Mouse (Mus musculus) C3H10T1/2 (cell line): ENCODE results near the gene C2cd2l. TPM values are rescaled to one million over a fixed set of nuclear protein-coding genes. Genes with fewer than 3 reads are reported as not detected.

Experiments used
- polyA plus RNA-seq, 2 experiments: library from polyadenylated mRNA; unstranded; fragments of >200 nt; fragmentation: generic; extraction: Trizol; gene quantifications; one replicate each; pipeline ENCODE4 v1.2.1; 2012; ENCODE audit warnings: missing spikeins in 2 of 2

C2cd2l gene
- 1 to 10 TPM; 3.7 to 4.6 TPM for polyA plus RNA-seq

GRCm38 (mm10) chr9:44319887-44320798, at the start of gene C2cd2l:
Gene C2cd2l (minus strand): TSS chr9:44320285.

GRCm38 (mm10) chr9:44361190-44361917, 41.3 kb upstream of the C2cd2l start, which contains the start of gene Vps11:
Gene Vps11 (minus strand): TSS chr9:44361670.

GRCm38 (mm10) chr9:44343781-44344421, 23.8 kb upstream of the C2cd2l start, which contains the start of gene Hmbs:
Gene Hmbs (minus strand): TSS chr9:44344228.

DNA sequence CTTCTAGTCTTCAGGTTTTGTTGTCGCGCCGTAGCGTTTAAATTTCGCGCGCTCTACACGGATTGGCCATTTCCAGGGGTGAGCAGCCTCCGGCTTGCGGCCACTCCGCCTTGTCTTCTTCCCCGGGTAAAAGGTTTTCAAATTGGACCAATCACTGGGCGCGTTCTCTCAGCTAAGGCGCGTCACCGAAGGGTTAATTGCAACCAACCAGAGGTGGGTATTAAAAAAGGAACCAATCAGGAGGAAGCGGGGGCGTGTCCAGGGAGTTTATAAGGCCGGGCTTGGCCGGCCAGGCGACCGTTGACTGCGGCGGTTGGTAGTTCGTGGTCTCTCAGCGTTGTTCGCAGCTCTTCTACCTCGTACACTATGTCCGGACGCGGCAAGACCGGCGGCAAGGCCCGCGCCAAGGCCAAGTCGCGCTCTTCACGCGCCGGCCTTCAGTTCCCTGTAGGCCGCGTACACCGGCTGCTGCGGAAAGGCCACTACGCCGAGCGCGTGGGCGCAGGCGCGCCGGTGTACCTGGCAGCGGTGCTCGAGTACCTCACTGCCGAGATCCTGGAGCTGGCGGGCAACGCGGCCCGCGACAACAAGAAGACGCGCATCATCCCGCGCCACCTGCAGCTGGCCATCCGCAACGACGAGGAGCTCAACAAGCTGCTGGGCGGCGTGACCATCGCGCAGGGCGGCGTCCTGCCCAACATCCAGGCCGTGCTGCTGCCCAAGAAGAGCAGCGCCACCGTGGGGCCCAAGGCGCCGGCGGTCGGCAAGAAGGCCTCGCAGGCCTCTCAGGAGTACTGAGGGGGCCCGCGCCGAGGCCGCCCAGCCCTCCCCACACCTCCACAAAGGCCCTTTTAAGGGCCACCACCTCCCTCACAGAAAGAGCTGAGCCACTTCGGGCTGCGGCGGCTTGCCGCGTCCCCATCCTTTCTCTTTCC, 14.6 kb upstream of the C2cd2l start, which contains the start of gene H2afx:
Gene H2afx, plus strand, starts transcription at position 299 of the 935 bp plus-strand sequence.

GRCm38 (mm10) chr9:44325768-44326370, 5.8 kb upstream of the C2cd2l start, which contains the start of gene Dpagt1:
Gene Dpagt1 (plus strand): TSS chr9:44326019.

DNA sequence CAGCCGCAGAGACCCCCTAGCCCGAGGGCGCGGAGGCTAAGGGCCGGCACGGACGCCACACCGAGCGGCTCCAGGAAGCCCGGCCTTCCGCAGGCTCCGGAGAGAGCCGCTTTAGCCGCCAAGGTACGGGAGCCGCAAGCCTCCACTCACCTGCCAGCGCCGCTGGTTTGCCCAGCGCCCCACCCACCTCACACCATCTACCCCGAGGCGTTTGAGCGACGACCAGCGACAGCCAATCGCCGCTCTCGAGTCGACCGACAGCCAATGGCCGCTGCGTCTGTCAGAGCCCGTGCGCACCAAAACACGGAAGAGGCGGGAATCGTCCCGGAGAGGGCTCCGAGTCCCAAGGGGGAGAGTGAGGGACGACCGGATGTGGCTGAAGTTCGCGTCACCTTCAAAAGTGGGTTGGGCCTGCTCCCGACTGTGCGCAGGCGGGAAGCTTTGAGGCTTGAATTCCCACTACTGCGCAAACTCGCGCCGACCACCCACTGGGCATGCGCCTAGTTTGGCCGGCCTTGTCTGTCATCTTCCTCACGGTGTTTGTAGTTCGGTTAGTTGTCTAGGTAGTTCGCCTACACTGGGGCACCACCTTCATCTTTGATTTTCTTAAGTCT, 14.5 kb downstream of the C2cd2l start, which contains the start of gene Hinfp:
Gene Hinfp, minus strand, starts transcription at position 206 of the 614 bp plus-strand sequence.

DNA sequence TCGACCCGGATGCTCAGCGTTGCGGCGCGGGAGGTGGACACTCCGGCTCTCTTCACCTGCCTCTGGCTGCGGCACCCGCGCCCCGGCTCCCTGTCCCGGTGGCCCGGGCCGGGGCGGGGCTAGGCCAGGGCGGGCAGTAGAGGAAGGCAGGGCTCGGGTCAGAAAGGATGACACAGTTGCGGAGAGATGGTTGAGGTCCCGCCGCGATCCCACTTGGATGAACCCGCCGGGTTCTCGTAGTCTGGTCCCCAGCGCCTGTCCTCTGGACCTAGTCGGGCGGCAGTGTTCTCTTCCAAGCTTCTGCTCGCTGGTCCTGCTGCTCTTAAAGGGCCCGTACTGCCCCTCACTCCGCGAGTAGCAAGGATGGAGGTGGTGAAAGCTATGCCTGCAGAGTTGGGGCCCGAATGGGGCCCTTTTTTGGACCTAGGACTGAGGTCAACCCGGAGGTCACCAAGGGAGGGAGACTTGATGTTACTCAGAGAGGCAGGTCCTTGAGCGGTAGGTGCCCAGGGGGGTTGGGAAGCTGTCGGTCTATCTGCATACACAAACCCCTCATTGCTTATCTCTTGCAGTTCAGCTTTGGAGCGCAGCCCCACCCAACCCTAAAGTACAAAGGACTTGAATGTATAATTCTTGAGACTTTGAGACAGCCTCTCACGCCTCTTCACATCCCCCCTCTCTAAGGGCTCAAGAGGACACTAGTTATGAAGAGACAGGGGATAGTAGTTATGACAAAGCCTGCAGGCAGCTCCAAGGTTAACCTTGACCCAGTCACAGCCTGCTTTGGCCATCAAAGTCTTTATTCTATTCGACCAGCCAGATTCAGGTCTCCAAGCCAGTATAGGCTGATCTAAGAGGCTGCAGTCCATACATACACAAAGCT, 31.8 kb downstream of the C2cd2l start, which contains the start of gene Abcg4:
Gene Abcg4, minus strand, starts transcription at position 540 of the 883 bp plus-strand sequence.

DNA sequence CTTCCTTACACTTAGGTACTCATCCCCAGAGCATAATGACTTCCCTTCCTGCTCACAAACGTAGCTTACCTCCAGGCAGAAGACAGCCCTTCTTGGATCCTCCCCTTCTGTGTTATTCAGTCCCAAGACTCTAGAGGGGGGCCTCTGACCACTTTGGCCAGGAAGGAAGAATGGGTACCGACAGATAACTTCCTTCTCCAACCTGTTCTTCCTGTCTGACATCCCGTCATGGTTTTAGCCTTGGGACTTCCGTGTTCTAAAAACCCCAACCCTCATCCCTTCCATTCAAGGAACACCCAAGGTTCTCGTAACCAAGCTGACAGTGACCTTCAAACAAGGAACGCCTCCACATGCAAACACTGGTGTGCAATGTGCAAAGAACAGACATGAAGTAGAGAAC, 51.7 kb downstream of the C2cd2l start, which contains the start of gene Nlrx1:
Gene Nlrx1, minus strand, starts transcription at position 168 of the 400 bp plus-strand sequence.

Other genes with a start within 250 kb of the C2cd2l start
- under 1 TPM in 1 of 2 experiments, not detected in 1; 0.06 TPM for gene Mfrp, start 218.6 kb downstream of the C2cd2l start, polyA plus RNA-seq
- 1 to 10 TPM in 1 of 2 experiments, under 1 TPM in 1; 0.16 to 1.5 TPM for gene C1qtnf5, start 213.0 kb downstream of the C2cd2l start, polyA plus RNA-seq
- gene Gm49380, start 206.8 kb downstream of the C2cd2l start, polyA plus RNA-seq, result under 1 TPM in 1 of 2 experiments, not detected in 1; 0.27 TPM
- 10 to 100 TPM; 43.1 to 68.6 TPM for gene Rnf26, start 206.8 kb downstream of the C2cd2l start, polyA plus RNA-seq
- gene Mcam, start 185.8 kb downstream of the C2cd2l start, polyA plus RNA-seq, result under 1 TPM; 0.19 to 0.68 TPM
- gene Cbl, start 86.2 kb downstream of the C2cd2l start, polyA plus RNA-seq, result 1 to 10 TPM in 1 of 2 experiments, under 1 TPM in 1; 0.90 to 3.3 TPM
- gene Ccdc153, start 79.6 kb downstream of the C2cd2l start, polyA plus RNA-seq, result not detected
- gene Pdzd3, start 68.8 kb downstream of the C2cd2l start, polyA plus RNA-seq, result under 1 TPM in 1 of 2 experiments, not detected in 1; 0.04 TPM
- 1 to 10 TPM in 1 of 2 experiments, under 1 TPM in 1; 0.41 to 2.5 TPM for gene Nlrx1, start 51.7 kb downstream of the C2cd2l start, polyA plus RNA-seq
- under 1 TPM; 0.09 to 0.91 TPM for gene Abcg4, start 31.7 kb downstream of the C2cd2l start, polyA plus RNA-seq
- gene Hinfp, start 14.6 kb downstream of the C2cd2l start, polyA plus RNA-seq, result 1 to 10 TPM; 2.5 to 5.2 TPM
- gene Dpagt1, start 5.7 kb upstream of the C2cd2l start, polyA plus RNA-seq, result 10 to 100 TPM; 24.6 to 26.4 TPM
- gene H2afx, start 14.4 kb upstream of the C2cd2l start, polyA plus RNA-seq, result 100 to 1,000 TPM; 334 to 376 TPM
- 10 to 100 TPM; 33.8 to 49.1 TPM for gene Hmbs, start 23.9 kb upstream of the C2cd2l start, polyA plus RNA-seq
- 10 to 100 TPM; 13.5 to 31.9 TPM for gene Vps11, start 41.4 kb upstream of the C2cd2l start, polyA plus RNA-seq
- 10 to 100 TPM; 12.8 to 29.3 TPM for gene Hyou1, start 59.2 kb upstream of the C2cd2l start, polyA plus RNA-seq
- gene Slc37a4, start 76.6 kb upstream of the C2cd2l start, polyA plus RNA-seq, result 10 to 100 TPM in 1 of 2 experiments, 1 to 10 TPM in 1; 5.7 to 11.4 TPM
- gene Rps25, start 86.9 kb upstream of the C2cd2l start, polyA plus RNA-seq, result 1,000 to 10,000 TPM; 2,064 to 3,081 TPM
- gene Trappc4, start 87.3 kb upstream of the C2cd2l start, polyA plus RNA-seq, result 10 to 100 TPM; 86.8 to 98.1 TPM
- 10 to 100 TPM in 1 of 2 experiments, 1 to 10 TPM in 1; 7.9 to 23.6 TPM for gene Ccdc84, start 98.3 kb upstream of the C2cd2l start, polyA plus RNA-seq
- gene Foxr1, start 120.9 kb upstream of the C2cd2l start, polyA plus RNA-seq, result not detected
- under 1 TPM in 1 of 2 experiments, not detected in 1; 0.07 TPM for gene Upk2, start 134.7 kb upstream of the C2cd2l start, polyA plus RNA-seq
- 10 to 100 TPM; 22.2 to 90.8 TPM for gene Bcl9l, start 162.5 kb upstream of the C2cd2l start, polyA plus RNA-seq
- under 1 TPM; 0.02 to 0.15 TPM for gene Cxcr5, start 241.6 kb upstream of the C2cd2l start, polyA plus RNA-seq